Mouse (Mus musculus) cerebellum, adult 2 months (tissue): ENCODE measurements around the gene Alox12.

ENCODE experiments used
- CTCF ChIP-seq: fragments of 200-500 bp; IDR thresholded peaks from 2 replicates; pipeline ENCODE4 v1.5.1; 2011; ENCODE audit warnings: low read depth, mild to moderate bottlenecking, control low read depth, low read length, moderate library complexity, borderline replicate concordance; ENCODE audit not compliant: insufficient read depth
- POLR2A ChIP-seq: fragments of 200-500 bp; IDR thresholded peaks from 2 replicates; pipeline ENCODE4 v1.6.1; 2011; ENCODE audit warnings: low read length, control low read depth, borderline replicate concordance; ENCODE audit not compliant: insufficient read depth

- TF ChIP-seq CTCF, result no peak
- no peak for TF ChIP-seq POLR2A
Measured at GRCm38 (mm10) chr11:70238591-70239440, 16.3 kb downstream of the Alox12 start.
